Mouse (Mus musculus): ENCODE results near the gene Afg3l1. TPM values are rescaled to one million over a fixed set of nuclear protein-coding genes. Genes with fewer than 3 reads are reported as not detected.
"Not testable (repeated sequence)": the region's sequence is repeated elsewhere in the genome, so short reads cannot be mapped to it uniquely, and the experiment has no call there.

Gene Afg3l1
- polyA plus RNA-seq, 2 experiments from 2014 or later, result 31.5 to 36.9 TPM

DNA sequence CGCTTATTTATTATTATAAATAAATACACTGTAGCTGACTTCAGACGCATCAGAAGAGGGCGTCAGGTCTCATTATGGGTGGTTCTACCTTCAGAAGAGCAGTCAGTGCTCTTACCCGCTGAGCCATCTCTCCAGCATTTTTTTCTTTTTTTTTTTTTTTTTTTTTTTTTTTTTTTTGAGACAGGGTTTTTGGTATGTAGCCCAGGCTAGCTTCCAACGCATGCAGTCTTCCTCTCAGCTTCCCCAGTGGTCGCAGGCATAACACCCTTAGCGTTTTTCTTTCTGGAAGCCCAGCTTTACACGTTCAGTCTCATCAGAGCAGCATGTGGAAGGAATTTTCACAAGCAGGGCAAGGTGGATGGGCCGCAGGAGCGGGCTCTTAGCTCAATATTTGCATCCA, 40.5 kb downstream of the Afg3l1 start:
- no peak for ATAC-seq

DNA sequence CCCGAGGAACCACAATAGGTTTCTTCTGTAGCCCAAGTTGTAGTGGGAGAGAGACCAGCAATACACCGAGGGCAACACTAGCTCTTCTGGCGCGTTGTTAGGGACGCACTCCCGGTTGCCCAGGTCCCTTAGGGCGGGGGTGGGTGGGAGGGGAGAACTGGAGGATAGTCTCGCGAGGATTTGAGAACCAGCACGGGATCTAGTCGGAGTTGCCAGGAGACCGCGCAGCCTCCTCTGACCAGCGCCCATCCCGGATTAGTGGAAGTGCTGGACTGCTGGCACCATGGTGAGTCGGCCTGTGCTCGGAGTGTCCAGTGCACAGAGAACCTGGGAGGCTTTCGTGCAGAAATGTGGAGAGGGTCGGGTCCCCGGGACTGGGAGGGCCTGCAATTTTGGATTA, 41.0 kb downstream of the Afg3l1 start, which contains the start of gene Gas8:
TSS of gene Gas8 (plus strand) at position 168 of the 400 bp plus-strand sequence.
- peak; percentile 97 for ATAC-seq

DNA sequence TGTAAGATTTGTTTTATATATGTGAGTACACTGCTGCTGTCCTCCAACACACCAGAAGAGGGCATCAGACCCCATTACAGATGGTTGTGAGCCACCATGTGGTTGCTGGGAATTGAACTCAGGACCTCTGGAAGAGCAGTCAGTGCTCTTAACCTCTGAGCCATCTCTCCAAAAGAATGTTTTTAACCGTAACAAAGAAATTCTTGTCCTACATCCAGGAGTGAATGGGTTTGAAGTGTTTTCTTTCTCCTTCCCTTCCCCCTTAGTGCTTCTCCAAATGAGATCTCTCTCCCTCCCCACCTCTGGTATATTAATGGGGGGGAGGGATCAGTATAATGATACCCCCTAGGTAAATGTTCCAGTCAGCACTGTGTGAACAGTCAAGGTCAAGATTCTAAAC, 42.3 kb downstream of the Afg3l1 start:
- not testable (repeated sequence) for ATAC-seq

DNA sequence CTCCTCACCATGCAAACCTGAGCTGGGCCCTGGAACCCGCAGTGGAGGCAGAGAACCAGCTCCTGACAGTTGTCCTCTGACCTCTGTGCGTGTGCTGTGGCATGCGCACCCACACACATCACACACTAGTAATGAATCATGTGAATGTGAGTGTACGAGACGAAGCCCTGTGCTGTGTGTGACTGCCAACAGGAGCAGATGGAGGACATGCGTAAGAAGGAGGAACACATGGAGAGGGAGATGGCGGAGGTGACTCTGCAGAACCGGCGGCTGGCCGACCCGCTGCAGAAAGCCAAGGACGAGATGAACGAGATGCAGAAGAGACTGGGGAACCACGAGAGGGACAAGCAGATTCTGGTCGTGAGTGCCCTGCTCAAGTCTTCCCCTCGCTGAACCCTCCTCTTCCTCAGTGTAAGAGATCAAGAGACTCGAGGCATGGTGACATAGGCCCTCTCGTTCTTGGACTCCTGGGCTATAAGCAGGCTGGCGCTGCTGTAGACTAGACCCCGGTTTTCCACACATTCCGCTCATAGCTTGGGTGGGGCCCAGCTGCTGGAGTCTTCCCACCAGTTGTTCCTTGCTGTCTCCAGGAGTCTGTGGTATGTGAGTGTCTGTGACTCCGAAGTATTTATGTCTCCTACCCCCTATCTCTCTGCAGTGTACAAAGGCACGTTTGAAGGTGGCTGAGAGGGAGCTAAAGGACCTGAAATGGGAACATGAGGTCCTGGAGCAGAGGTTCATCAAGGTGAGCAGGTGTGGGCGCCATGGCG, 50.2 kb downstream of the Afg3l1 start:
- no peak for ATAC-seq

DNA sequence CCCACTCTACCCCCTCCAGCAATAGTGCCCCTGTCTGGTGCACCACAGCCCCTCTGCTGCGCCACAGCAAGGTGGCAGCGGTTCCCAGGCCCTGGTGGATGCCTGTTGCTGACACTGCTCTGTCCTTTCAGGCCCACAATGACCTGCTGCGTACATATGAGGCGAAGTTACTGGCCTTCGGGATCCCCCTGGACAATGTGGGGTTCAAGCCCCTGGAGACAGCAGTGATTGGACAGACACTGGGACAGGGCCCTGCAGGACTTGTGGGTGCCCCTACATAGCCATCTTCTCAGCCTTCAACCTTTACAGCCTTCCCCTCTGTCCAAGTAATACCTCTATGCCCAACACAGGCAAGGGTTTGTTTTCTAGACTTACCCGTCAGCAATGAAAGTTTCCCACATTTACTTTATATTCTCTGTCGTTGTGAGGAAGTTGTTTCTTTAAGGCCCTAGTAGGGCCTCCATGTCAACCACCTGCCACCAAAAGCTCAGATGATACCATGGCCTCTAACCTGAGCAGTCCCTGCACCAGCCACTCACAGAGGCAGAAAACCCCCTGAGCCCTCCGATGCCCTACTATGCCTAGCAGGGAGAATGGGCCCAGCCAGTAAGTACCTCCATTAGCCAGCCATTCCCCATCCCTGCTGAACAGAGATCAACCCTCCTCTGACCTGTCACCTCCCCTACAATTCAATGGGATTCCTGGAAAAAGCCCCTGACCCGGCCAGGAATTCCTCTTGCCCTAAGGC, 58.7 kb downstream of the Afg3l1 start:
- no peak for ATAC-seq

DNA sequence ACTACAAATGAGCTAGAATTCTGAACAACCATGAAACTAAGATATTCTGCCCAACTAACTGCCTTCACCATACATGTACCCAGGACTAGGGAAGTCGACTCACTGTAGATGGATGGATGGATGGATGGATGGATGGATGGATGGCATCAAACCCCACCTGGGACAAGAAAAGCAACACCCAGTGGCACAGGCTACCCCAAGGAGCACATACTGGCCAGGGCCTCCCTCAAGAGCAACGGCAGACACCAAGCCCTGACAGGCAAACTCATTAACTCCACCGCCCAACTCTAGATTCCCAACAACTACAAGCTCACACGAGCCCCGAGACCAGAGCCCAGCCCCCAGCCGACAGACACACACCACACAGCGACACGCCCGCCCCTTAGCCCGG, 59.3 kb downstream of the Afg3l1 start:
- ATAC-seq, result no peak

DNA sequence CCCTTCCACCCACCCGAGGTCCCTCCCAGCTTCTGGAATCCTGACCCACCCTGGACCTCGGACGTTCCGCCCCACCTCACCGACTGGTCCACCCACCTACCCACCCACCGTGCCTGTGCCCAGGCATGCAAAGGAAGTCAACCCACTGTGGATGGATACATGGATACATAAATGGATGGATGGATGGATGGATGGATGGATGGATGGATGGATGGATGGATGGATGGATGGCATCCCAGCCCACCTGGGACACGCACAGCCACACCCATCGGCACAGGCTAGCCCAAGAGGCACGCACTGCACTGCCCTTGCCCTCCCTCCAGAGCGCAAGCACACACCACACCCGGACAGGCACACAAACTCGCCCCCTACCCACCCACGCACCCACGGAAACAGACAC, 59.9 kb downstream of the Afg3l1 start:
- not testable (repeated sequence) for ATAC-seq

Other genes with a start within 250 kb of the Afg3l1 start
- 1 to 10 TPM; 7.7 to 8.8 TPM for gene Spata2l, start 241.7 kb upstream of the Afg3l1 start, polyA plus RNA-seq (2017; shearing (Covaris generic))
- gene Zfp276, start 223.7 kb upstream of the Afg3l1 start, polyA plus RNA-seq (2017; shearing (Covaris generic)), result 1 to 10 TPM; 3.6 to 4.7 TPM
- gene Vps9d1, start 223.6 kb upstream of the Afg3l1 start, polyA plus RNA-seq (2017; shearing (Covaris generic)), result 1 to 10 TPM; 7.1 to 7.2 TPM
- gene Fanca, start 159.3 kb upstream of the Afg3l1 start, polyA plus RNA-seq (2017; shearing (Covaris generic)), result 1 to 10 TPM; 4.2 to 5.3 TPM
- gene Spire2, start 145.2 kb upstream of the Afg3l1 start, polyA plus RNA-seq (2017; shearing (Covaris generic)), result not detected
- 10 to 100 TPM; 84.9 to 92.3 TPM for gene Tcf25, start 104.2 kb upstream of the Afg3l1 start, polyA plus RNA-seq (2017; shearing (Covaris generic))
- not detected for gene Mc1r, start 70.8 kb upstream of the Afg3l1 start, polyA plus RNA-seq (2017; shearing (Covaris generic))
- gene Tubb3, start 66.5 kb upstream of the Afg3l1 start, polyA plus RNA-seq (2017; shearing (Covaris generic)), result under 1 TPM; 0.53 to 0.68 TPM
- 10 to 100 TPM in 1 of 2 experiments, 1 to 10 TPM in 1; 5.6 to 11.1 TPM for gene Def8, start 54.4 kb upstream of the Afg3l1 start, polyA plus RNA-seq (2017; shearing (Covaris generic))
- under 1 TPM in 1 of 2 experiments, not detected in 1; 0.46 TPM for gene Dbndd1, start 37.6 kb downstream of the Afg3l1 start, polyA plus RNA-seq (2017; shearing (Covaris generic))
- 1 to 10 TPM; 4.9 to 8.4 TPM for gene Gas8, start 40.9 kb downstream of the Afg3l1 start, polyA plus RNA-seq (2017; shearing (Covaris generic))
- not detected for gene Rhou, start 176.0 kb downstream of the Afg3l1 start, polyA plus RNA-seq (2017; shearing (Covaris generic))